Mouse (Mus musculus) frontal cortex, postnatal 10 days (tissue): Measurements from ENCODE around the gene Fads3.

Experiments
- DNase-seq, 2 experiments: peaks; one replicate each; pipeline ENCODE4 v3.0.0; 2022; ENCODE audit warnings: low spot score in 2 of 2, mixed read lengths in 1 of 2

Fads3 gene

DNA sequence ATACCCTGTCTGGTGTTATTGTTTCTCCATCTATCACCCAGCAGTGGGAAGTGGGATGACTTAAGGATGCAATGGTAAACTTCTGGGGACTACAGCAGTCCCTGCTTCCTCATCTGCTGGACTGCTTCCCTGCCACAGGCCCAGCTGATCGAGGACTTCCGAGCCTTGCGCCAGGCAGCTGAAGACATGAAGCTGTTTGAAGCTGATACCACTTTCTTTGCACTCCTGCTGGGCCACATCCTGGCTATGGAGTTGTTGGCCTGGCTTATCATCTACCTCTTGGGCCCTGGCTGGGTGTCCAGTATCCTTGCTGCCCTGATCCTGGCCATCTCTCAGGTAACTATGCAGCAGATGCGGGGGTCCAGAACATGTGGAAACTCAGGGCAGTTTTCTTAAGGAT lies 11.3 kb downstream of the Fads3 start:
- no peak for DNase-seq

- no peak for DNase-seq
These were observed 12.4 kb downstream of the Fads3 start for GRCm38 (mm10) chr19:10053692-10054260.

DNA sequence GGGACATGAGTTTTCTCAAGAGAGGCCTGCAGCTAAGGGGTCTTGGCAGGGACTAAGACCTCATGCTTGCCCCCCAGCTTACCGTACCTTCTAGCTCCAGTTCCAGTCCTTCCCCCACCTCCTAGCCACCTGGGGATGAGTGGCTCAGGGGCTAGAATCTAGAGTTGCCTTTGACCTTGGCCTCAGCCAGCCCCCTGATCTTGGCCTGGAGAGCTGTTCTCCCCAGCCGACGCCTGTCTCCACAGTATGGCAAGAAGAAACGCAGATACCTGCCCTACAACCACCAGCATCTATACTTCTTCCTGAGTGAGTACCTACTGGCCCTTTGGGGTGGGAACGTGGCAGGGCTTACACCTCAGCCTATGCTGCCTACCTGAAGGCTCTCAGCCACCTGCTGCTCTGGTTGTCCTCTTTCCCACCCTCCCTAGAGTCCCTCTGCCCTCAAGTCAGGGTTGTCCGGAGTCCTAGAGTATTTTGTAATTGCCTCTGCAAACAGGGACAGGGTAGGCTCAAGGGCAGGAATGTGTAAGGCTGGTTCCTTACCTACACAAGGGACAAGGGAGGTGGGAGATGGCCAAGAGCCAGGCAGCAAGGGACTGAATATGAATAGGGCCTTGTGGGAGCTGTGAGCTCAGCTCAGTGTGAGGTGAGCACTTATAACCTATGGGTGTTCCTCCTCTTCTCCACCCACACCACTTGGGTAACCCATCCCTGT lies 13.1 kb downstream of the Fads3 start:
- no peak for DNase-seq

GRCm38 (mm10) chr19:10055261-10055660 lies 13.9 kb downstream of the Fads3 start:
- no peak for DNase-seq

GRCm38 (mm10) chr19:10055783-10056660 lies 14.7 kb downstream of the Fads3 start:
- DNase-seq, result no peak

DNA sequence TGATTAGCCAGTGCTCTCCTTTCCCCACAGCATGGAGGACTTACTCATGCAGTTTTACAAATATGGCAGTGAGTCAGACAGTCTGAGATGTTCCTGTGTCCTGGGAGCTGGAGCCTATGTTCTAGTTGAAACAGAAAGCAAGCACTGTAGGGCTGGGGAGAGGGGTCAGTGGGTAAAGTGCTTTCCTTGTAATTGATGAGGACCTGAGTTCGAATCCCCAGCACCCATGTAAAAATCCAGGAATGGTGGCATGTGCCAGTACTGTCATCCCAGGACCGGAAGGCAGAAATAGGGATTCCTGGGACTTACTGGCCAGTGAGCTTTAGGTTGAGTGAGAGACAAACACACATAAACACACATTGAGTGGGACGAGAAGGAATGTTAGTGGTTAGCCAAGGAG lies 15.3 kb downstream of the Fads3 start:
- no peak for DNase-seq

GRCm38 (mm10) chr19:10057486-10058351 lies 16.4 kb downstream of the Fads3 start:
- no peak for DNase-seq

GRCm38 (mm10) chr19:10058352-10058825 lies 17.0 kb downstream of the Fads3 start:
- no peak for DNase-seq

- no peak for DNase-seq
These were observed 17.6 kb downstream of the Fads3 start for GRCm38 (mm10) chr19:10058876-10059427.

- DNase-seq, result no peak
These were observed 18.7 kb downstream of the Fads3 start for GRCm38 (mm10) chr19:10059911-10060567.

DNA sequence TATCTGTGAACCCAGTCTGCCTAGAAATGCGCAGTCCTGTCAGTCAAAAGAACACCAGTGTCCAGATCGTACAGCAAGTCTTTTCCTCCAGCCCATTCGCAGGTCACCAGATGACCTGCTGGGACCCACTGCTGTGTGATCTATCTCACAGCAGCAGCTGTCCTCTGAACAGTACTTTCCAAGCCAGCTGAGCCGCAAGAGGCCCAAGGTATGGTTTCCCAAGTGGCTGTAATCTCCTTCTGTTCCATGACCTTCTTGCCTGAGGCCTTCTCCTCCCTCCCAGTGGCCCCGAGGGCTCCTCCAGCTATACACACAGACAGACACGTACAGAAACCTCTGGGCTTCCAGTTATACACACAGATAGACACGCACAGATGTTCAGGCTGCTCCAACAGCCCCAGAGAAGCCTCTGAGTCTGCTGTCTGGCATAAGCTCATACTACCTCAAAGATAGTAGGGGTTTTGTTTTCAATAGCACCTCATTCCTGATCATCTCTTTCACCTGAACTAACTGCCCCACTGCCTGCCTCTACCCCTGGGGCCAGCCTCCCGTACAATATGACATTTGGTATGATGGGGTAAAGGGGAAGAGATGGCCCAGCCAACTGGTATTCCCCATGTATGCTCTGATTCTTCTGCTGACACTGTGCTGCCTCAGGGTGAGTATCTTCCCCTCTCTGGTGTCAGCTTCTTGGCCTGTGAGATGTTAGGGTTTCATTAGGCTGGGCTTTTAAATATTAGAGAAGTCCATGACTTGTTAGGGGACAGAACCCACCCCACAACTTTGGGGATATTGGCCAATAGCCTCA lies 19.6 kb downstream of the Fads3 start:
- no peak for DNase-seq

DNA sequence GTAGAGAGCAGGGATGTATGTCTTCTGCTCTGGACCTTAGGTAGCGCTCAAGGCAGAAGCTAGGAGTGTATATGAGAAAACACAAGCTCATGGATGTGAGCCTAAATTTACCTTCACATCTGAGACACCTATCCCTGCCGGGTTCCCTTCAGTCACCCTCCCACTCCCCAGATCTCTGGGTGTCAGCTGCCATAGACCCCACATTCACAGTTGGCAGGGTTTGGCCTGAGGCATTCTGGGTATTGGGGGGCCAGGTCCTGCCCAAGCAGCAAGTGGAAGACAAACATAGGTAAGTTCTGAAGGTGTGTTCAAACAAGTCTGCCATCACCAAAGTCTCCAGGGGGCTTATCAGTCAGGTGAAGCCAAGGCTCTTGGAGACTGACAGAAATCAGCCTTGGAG lies 20.3 kb downstream of the Fads3 start:
- DNase-seq, result no peak

GRCm38 (mm10) chr19:10062292-10062691 lies 20.9 kb downstream of the Fads3 start:
- DNase-seq, result no peak

- no peak for DNase-seq
These were observed 21.5 kb downstream of the Fads3 start for GRCm38 (mm10) chr19:10062862-10063261.

- DNase-seq, result no peak
These were observed 23.0 kb downstream of the Fads3 start for GRCm38 (mm10) chr19:10064173-10065012.

GRCm38 (mm10) chr19:10065465-10066188 lies 24.3 kb downstream of the Fads3 start:
- DNase-seq, result no peak

GRCm38 (mm10) chr19:10066189-10066500 lies 24.8 kb downstream of the Fads3 start:
- DNase-seq, result no peak

GRCm38 (mm10) chr19:10066502-10066901 lies 25.1 kb downstream of the Fads3 start:
- DNase-seq, result no peak
